Mouse (Mus musculus) thymus, postnatal 0 days (tissue): ENCODE data around the gene Prss42. TPM values are rescaled to one million over a fixed set of nuclear protein-coding genes. Genes with fewer than 3 reads are reported as not detected.

Experiments
- DNase-seq: peaks from one replicate; pipeline ENCODE4 v3.0.0-alpha.2; 2015; ENCODE audit warnings: low spot score
- polyA plus RNA-seq: library from polyadenylated mRNA; unstranded; fragments of >200 nt; fragmentation: Nextera tagmentation; extraction: Ambion mirVana; gene quantifications from 2 replicates; pipeline ENCODE4 v1.2.1, GENCODE M21; 2015

Prss42 gene
- polyA plus RNA-seq: not detected in 2 replicates

GRCm38 (mm10) chr9:110797866-110798265 lies at the start of gene Prss42:
Prss42 (plus strand) TSS chr9:110798166.
- no peak for DNase-seq

- DNase-seq: no peak
Observed at GRCm38 (mm10) chr9:110748451-110748850, 49.5 kb upstream of the Prss42 start.

GRCm38 (mm10) chr9:110750404-110751187 lies 47.4 kb upstream of the Prss42 start:
- no peak for DNase-seq

GRCm38 (mm10) chr9:110751412-110751811 lies 46.6 kb upstream of the Prss42 start:
- DNase-seq: no peak

- no peak for DNase-seq
Observed at GRCm38 (mm10) chr9:110752917-110753435, 45.0 kb upstream of the Prss42 start.

- no peak for DNase-seq
Observed at GRCm38 (mm10) chr9:110753773-110754172, 44.2 kb upstream of the Prss42 start.

GRCm38 (mm10) chr9:110757816-110758215 lies 40.1 kb upstream of the Prss42 start:
- DNase-seq: no peak

GRCm38 (mm10) chr9:110758605-110759004 lies 39.4 kb upstream of the Prss42 start:
- DNase-seq: no peak

GRCm38 (mm10) chr9:110759265-110759664 lies 38.7 kb upstream of the Prss42 start:
- no peak for DNase-seq

GRCm38 (mm10) chr9:110760886-110761285 lies 37.1 kb upstream of the Prss42 start:
- DNase-seq: no peak

GRCm38 (mm10) chr9:110762763-110763162 lies 35.2 kb upstream of the Prss42 start:
- no peak for DNase-seq

GRCm38 (mm10) chr9:110763405-110763804 lies 34.6 kb upstream of the Prss42 start:
- DNase-seq: no peak

GRCm38 (mm10) chr9:110772336-110772735 lies 25.6 kb upstream of the Prss42 start:
- DNase-seq: no peak

GRCm38 (mm10) chr9:110774403-110775268 lies 23.3 kb upstream of the Prss42 start:
- no peak for DNase-seq

GRCm38 (mm10) chr9:110775269-110776022 lies 22.5 kb upstream of the Prss42 start:
- no peak for DNase-seq

GRCm38 (mm10) chr9:110778100-110778499 lies 19.9 kb upstream of the Prss42 start:
- no peak for DNase-seq

- no peak for DNase-seq
Observed at GRCm38 (mm10) chr9:110778559-110778958, 19.4 kb upstream of the Prss42 start.

- no peak for DNase-seq
Observed at GRCm38 (mm10) chr9:110779242-110779913, 18.6 kb upstream of the Prss42 start.

- DNase-seq: peak; percentile 85
Observed at GRCm38 (mm10) chr9:110781256-110781721, 16.7 kb upstream of the Prss42 start.

- DNase-seq: no peak
Observed at GRCm38 (mm10) chr9:110781731-110782130, 16.2 kb upstream of the Prss42 start.

- DNase-seq: no peak
Observed at GRCm38 (mm10) chr9:110783611-110784010, 14.4 kb upstream of the Prss42 start.
